Mouse (Mus musculus) megakaryocyte-erythroid progenitor cell, adult 5 weeks (primary cell): ENCODE results near the gene March6. TPM values are rescaled to one million over a fixed set of nuclear protein-coding genes. Genes with fewer than 3 reads are reported as not detected.

ENCODE experiments used
- polyA plus RNA-seq: library from polyadenylated mRNA; stranded (reverse); fragments of >175 nt; gene quantifications from 2 replicates; pipeline ENCODE4 v1.2.3, GENCODE M21; 2012

The March6 gene
- polyA plus RNA-seq = 35.7 and 44.4 TPM in 2 replicates

DNA sequence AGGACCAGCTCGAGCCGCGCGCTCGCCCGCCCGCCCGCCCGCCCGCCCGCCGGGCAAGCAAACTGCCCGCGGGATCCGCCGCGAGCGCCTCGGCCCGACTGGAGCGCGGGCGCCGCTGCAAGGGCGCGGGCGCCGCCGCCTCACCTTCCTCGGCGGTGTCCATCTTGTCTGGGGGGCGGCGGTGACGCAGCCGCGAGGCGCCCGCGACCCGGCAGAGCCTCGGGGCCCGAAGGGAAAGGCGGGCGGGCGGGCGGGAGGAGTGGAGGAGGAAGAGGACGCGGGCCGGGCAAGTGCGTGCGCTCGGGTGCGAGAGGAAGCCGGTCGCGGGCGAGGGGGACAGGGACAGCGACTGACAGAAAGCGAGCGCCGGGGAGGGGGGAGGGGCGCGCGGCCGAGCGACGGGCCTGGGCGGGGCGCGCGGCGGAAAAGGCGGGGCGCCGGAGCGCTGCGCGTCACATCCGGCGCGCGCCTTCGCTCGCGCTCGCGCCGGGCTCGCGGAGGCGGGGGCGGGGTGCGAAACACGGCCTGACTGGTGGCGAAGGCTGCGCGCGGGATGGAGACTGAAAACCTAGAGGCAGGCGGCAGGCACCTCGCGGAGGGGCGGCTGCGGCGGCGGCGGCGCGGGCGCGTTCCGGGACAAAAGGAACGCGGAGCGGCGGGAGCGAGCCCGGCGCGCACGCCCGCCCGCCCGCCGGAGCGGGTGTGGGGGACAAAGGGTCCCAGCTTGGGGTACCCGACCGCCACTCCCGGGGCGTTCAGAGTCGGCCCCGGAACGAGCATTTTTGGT, at the start of gene March6:
Gene March6 (minus strand): TSS at position 395 of the 787 bp plus-strand sequence.

GRCm38 (mm10) chr15:31565184-31565583, 34.3 kb upstream of the March6 start, which contains the start of gene Cmbl:
Cmbl (plus strand) TSS chr15:31565389.

GRCm38 (mm10) chr15:31453098-31453916, 77.5 kb downstream of the March6 start, which contains the start of gene Ropn1l:
Ropn1l (minus strand) TSS chr15:31453737.

Other genes with a start within 250 kb of the March6 start
- gene Ankrd33b, start 163.3 kb downstream of the March6 start, polyA plus RNA-seq = 7.1 and 11.2 TPM in 2 replicates
- gene Ropn1l, start 77.3 kb downstream of the March6 start, polyA plus RNA-seq = 4.1 and 6.2 TPM in 2 replicates
- gene Cmbl, start 34.3 kb upstream of the March6 start, polyA plus RNA-seq = not detected in 2 replicates
- gene Cct5, start 70.8 kb upstream of the March6 start, polyA plus RNA-seq = 39.8 and 41.7 TPM in 2 replicates
- 4.6 and 5.1 TPM in 2 replicates for gene Fam173b, start 70.8 kb upstream of the March6 start, polyA plus RNA-seq